ENCODE assay signal across 24 mouse cellular contexts in the genomic region with DNA sequence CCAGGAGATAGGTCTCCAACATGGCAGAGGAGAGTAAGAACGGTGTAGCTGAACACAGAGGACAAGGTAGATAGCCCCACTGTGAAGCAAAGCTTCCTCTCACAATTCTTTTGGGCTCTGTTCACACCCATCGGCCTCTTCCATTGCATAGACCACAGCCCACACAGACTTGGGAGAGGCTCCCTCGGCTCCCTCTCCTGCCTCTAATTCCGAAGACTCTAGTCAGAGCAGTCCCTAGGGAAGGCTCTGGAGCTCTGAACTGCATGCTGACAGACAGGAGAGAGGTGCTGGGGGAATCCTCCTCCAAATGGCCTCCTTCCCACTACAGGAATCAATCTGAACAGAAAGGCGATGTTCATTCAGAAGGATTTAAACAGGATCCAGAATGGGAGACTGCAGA.
"Had no signal": no experiment of that assay in that cellular context is flagged by ENCODE, and none has a peak within 500 bp of the region (broad histone marks: within the 10 kb centered on the region; RNA-seq: fewer than 3 reads in every experiment).

No protein-coding gene starts in this region.

- H3K27ac ChIP-seq: kidney, postnatal 0 days; layer of hippocampus, adult 2 months; left cerebral cortex, adult 2 months; limb, embryonic 12.5 days; limb, embryonic 15.5 days; liver, embryonic 14.5 days; macrophage; midbrain, embryonic 12.5 days; neural tube, embryonic 12.5 days; neural tube, embryonic 15.5 days; stomach, postnatal 0 days had no signal

- H3K4me3 ChIP-seq: layer of hippocampus, adult 2 months; left cerebral cortex, adult 2 months; limb, embryonic 12.5 days; limb, embryonic 15.5 days; midbrain, embryonic 12.5 days; neural tube, embryonic 12.5 days; neural tube, embryonic 15.5 days had no signal

- DNase-seq: kidney, adult 9 months; kidney, postnatal 25 days; layer of hippocampus, adult 9-11 months; layer of hippocampus, postnatal 36 days; left cerebral cortex, postnatal 4 days; liver, postnatal 0 days; lung, embryonic 14.5 days; right cerebral cortex, adult 18-20 months; right cerebral cortex, postnatal 14 days; right cerebral cortex, postnatal 4 days; thymus, adult 2 months; thymus, postnatal 14 days; thymus, postnatal 4 days had no signal
